Mouse (Mus musculus) frontal cortex, adult 2 months (tissue): ENCODE data around the gene Itpr3. TPM values are rescaled to one million over a fixed set of nuclear protein-coding genes. Genes with fewer than 3 reads are reported as not detected.

ENCODE experiments used
- DNase-seq, 2 experiments: peaks; one replicate each; pipeline ENCODE4 v3.0.0; 2022; ENCODE audit warnings: low spot score in 1 of 2; ENCODE audit errors: extremely low spot score in 1 of 2
- polyA plus RNA-seq: library from polyadenylated mRNA; depleted of rRNA; stranded (reverse); fragments of >200 nt; gene quantifications from 2 replicates; pipeline ENCODE4 v1.2.3, GENCODE M21; 2012; rRNA removed

The Itpr3 gene
- polyA plus RNA-seq, 1 experiment, result 4.2 TPM

- DNase-seq, result no peak
Observed at GRCm38 (mm10) chr17:27168569-27168968, 111.5 kb downstream of the Itpr3 start.

GRCm38 (mm10) chr17:27169952-27170695 is 113.0 kb downstream of the Itpr3 start:
- DNase-seq, result no peak

GRCm38 (mm10) chr17:27171121-27171520 is 114.0 kb downstream of the Itpr3 start:
- no peak for DNase-seq

Other genes with a start within 250 kb of the Itpr3 start
- gene Nkx2-5, start 212.3 kb upstream of the Itpr3 start, polyA plus RNA-seq, result not detected in 2 replicates
- 4.2 and 4.5 TPM in 2 replicates for gene Kifc5b, start 140.2 kb upstream of the Itpr3 start, polyA plus RNA-seq
- gene Phf1, start 124.3 kb upstream of the Itpr3 start, polyA plus RNA-seq, result 44.1 and 44.7 TPM in 2 replicates
- gene Cuta, start 117.7 kb upstream of the Itpr3 start, polyA plus RNA-seq, result 120 and 132 TPM in 2 replicates
- 212 and 226 TPM in 2 replicates for gene Syngap1, start 116.1 kb upstream of the Itpr3 start, polyA plus RNA-seq
- gene Zbtb9, start 84.1 kb upstream of the Itpr3 start, polyA plus RNA-seq, result 16.7 and 17.4 TPM in 2 replicates
- gene Bak1, start 28.3 kb upstream of the Itpr3 start, polyA plus RNA-seq, result 17.9 and 19.4 TPM in 2 replicates
- gene Uqcc2, start 76.6 kb downstream of the Itpr3 start, polyA plus RNA-seq, result 327 and 355 TPM in 2 replicates
- gene Ip6k3, start 110.5 kb downstream of the Itpr3 start, polyA plus RNA-seq, result 1.1 and 1.3 TPM in 2 replicates
- gene Lemd2, start 147.2 kb downstream of the Itpr3 start, polyA plus RNA-seq, result 68.2 and 68.7 TPM in 2 replicates